Mouse (Mus musculus) testis, adult 2 months (tissue): ENCODE data around the gene Pdzrn4.

Experiments used
- CTCF ChIP-seq: fragments of 200-500 bp; IDR thresholded peaks from 2 replicates; pipeline ENCODE4 v1.5.1; 2012; ENCODE audit warnings: low read depth, mild to moderate bottlenecking, inconsistent platforms, low read length, moderate library complexity; ENCODE audit not compliant: control insufficient read depth, insufficient read depth, insufficient replicate concordance
- POLR2A ChIP-seq: fragments of 200-500 bp; IDR thresholded peaks from 2 replicates; pipeline ENCODE4 v1.6.1; 2012; ENCODE audit warnings: low read depth, mild to moderate bottlenecking, inconsistent platforms, low read length, moderate library complexity; ENCODE audit not compliant: control insufficient read depth

DNA sequence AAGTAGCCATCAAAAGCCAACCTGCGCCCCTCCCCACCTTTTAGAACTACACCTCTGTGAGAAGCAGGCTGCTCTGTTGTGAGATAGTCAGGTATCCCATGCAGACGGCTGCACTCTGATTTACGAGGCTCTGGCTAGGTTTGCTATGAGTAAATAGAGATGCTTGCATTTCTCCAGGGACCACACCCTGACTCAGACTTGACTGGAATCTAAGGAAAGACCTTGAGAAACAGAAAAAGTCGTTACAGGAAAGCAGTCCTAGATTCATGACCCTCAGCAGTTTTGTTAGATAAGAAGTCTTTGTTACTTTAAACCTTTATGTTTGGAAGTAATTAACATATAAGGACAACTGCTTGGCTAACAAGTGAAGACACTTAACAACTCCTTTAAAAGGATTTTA, 49.3 kb upstream of the Pdzrn4 start:
- TF ChIP-seq POLR2A = no peak
- no peak for TF ChIP-seq CTCF
